Mouse (Mus musculus) kidney, embryonic 14.5 days (tissue): ENCODE results near the gene Kif27. TPM values are rescaled to one million over a fixed set of nuclear protein-coding genes. Genes with fewer than 3 reads are reported as not detected.
A peak's percentile ranks its signal among the peaks of the same experiment; 100 is the strongest.

ENCODE experiments used
- ATAC-seq: fragments of 200-750 bp; cut with Nextera tagmentation; 2 replicates; pipeline ENCODE4 v1.8.0; 2017; ENCODE audit warnings: moderate number of reproducible peaks, mild to moderate bottlenecking, moderate TSS enrichment, moderate library complexity; ENCODE audit not compliant: low FRiP score, low TSS enrichment
- H3K27ac ChIP-seq: fragments of 300-500 bp; sonication (generic); 2 replicates; pipeline ENCODE4 v1.5.1; 2014; ENCODE audit warnings: low read depth, mild to moderate bottlenecking, low read length, moderate library complexity, mixed read lengths
- H3K27me3 ChIP-seq: fragments of 300-500 bp; sonication (generic); 2 replicates; pipeline ENCODE4 v1.6.1; 2014; ENCODE audit warnings: mild to moderate bottlenecking, low read length; ENCODE audit not compliant: control insufficient read depth, insufficient read depth
- H3K36me3 ChIP-seq: fragments of 300-500 bp; sonication (generic); 2 replicates; pipeline ENCODE4 v1.6.1; 2014; ENCODE audit warnings: low read length, mixed read lengths; ENCODE audit not compliant: control insufficient read depth, insufficient read depth
- H3K4me1 ChIP-seq: fragments of 300-500 bp; sonication (generic); 2 replicates; pipeline ENCODE4 v1.6.1; 2014; ENCODE audit warnings: low read length, mixed read lengths; ENCODE audit not compliant: control insufficient read depth, insufficient read depth
- H3K4me2 ChIP-seq: fragments of 300-500 bp; sonication (generic); replicated peaks from 2 replicates; pipeline ENCODE4 v1.6.1; 2014; ENCODE audit warnings: low read depth, mild to moderate bottlenecking, low read length
- H3K4me3 ChIP-seq: fragments of 300-500 bp; sonication (generic); 2 replicates; pipeline ENCODE4 v1.5.1; 2014; ENCODE audit warnings: mild to moderate bottlenecking, low read length
- H3K9ac ChIP-seq: fragments of 300-500 bp; sonication (generic); 2 replicates; pipeline ENCODE4 v1.6.1; 2014; ENCODE audit warnings: low read depth, mild to moderate bottlenecking, low read length, moderate library complexity
- H3K9me3 ChIP-seq: fragments of 300-500 bp; sonication (generic); 2 replicates; pipeline ENCODE4 v1.6.1; 2016; ENCODE audit warnings: low read length; ENCODE audit not compliant: control insufficient read depth
- WGBS: fragments of 180-500 bp; shearing (Covaris S2); extraction: QIAGEN DNeasy Blood & Tissue Kit; methylation state at CpG from one replicate; pipeline ENCODE4 v1.1.7; 2014; 5-methylcytosine and 5-hydroxymethylcytosine counted together
- polyA plus RNA-seq: library from polyadenylated mRNA; unstranded; fragments of >200 nt; fragmentation: Nextera tagmentation; extraction: Ambion mirVana; gene quantifications from 2 replicates; pipeline ENCODE4 v1.2.1, GENCODE M21; 2014

Kif27 gene
- polyA plus RNA-seq, 1 experiment from 2014 or later, result 1.2 TPM

- Histone ChIP-seq H3K4me2 (no peak overlapping the region), H3K4me3 (no peak overlapping the region), H3K27me3 (no peaks in the 10 kb centered on the region), H3K9me3 (no peaks in the 10 kb centered on the region), H3K4me1 (0 out of 2 replicates have a peak, but pooled peaks cover 5% of the 10 kb centered on the region), H3K27ac (no peak overlapping the region), H3K36me3 (peaks cover 39% of the 10 kb centered on the region), H3K9ac (no peak overlapping the region)
- ATAC-seq, result no peak
- WGBS, result 84% methylated on average over 2 of the region's 2 CpGs
Measured at GRCm38 (mm10) chr13:58389324-58389951, 30.5 kb upstream of the Kif27 start.

GRCm38 (mm10) chr13:58388379-58388778, 29.5 kb upstream of the Kif27 start:
- no peak; the same call in 1 of the 2 replicates for ATAC-seq
- 52% methylated on average over 3 of the region's 3 CpGs for WGBS
- peaks cover 10% of the 10 kb centered on the region; the same call in 1 of the 2 replicates for H3K4me1 ChIP-seq

GRCm38 (mm10) chr13:58387948-58388347, 29.0 kb upstream of the Kif27 start:
- Histone ChIP-seq H3K27ac (no peak overlapping the region), H3K9me3 (no peaks in the 10 kb centered on the region), H3K4me3 (no peak overlapping the region), H3K4me1 (peaks cover 10% of the 10 kb centered on the region; the same call in 1 of the 2 replicates), H3K9ac (no peak overlapping the region), H3K27me3 (no peaks in the 10 kb centered on the region), H3K4me2 (no peak overlapping the region), H3K36me3 (peaks cover 24% of the 10 kb centered on the region)
- 14% methylated on average over 7 of the region's 7 CpGs for WGBS
- peak; percentile 25; the same call in 1 of the 2 replicates for ATAC-seq

More at GRCm38 (mm10) chr13:58388379-58388778, 29.5 kb upstream of the Kif27 start:
- no peak overlapping the region for H3K27ac ChIP-seq
- no peaks in the 10 kb centered on the region for H3K27me3 ChIP-seq
- peaks cover 28% of the 10 kb centered on the region for H3K36me3 ChIP-seq
- no peak overlapping the region for H3K4me3 ChIP-seq
- no peak overlapping the region for H3K9ac ChIP-seq
- H3K9me3 ChIP-seq, result no peaks in the 10 kb centered on the region
- no peak overlapping the region for H3K4me2 ChIP-seq

GRCm38 (mm10) chr13:58385547-58385920, 26.6 kb upstream of the Kif27 start:
- Histone ChIP-seq H3K4me2 (peak overlapping the region; percentile 96), H3K9ac (peak overlapping the region; percentile 80), H3K4me1 (peaks cover 10% of the 10 kb centered on the region; the same call in 1 of the 2 replicates), H3K36me3 (peaks cover 23% of the 10 kb centered on the region), H3K27me3 (no peaks in the 10 kb centered on the region), H3K4me3 (peak overlapping the region; percentile 80), H3K27ac (no peak overlapping the region; the same call in 1 of the 2 replicates), H3K9me3 (peaks cover 11% of the 10 kb centered on the region; the same call in 1 of the 2 replicates)
- 79% methylated on average over 7 of the region's 7 CpGs for WGBS
- no peak for ATAC-seq

GRCm38 (mm10) chr13:58384779-58385546, 26.0 kb upstream of the Kif27 start, which contains the start of gene 2210016F16Rik:
2210016F16Rik (minus strand) TSS chr13:58385225.
- Histone ChIP-seq H3K4me2 (peak within 1 kb of the TSS; percentile 96), H3K9ac (peak within 1 kb of the TSS; percentile 80), H3K36me3 (peaks cover 21% of the 10 kb centered on the region), H3K27me3 (no peaks in the 10 kb centered on the region), H3K9me3 (peaks cover 15% of the 10 kb centered on the region), H3K27ac (peak within 1 kb of the TSS; percentile 24; the same call in 1 of the 2 replicates), H3K4me1 (peaks cover 10% of the 10 kb centered on the region; the same call in 1 of the 2 replicates), H3K4me3 (peak within 1 kb of the TSS; percentile 80)
- ATAC-seq, result peak; percentile 77
- WGBS, result 3% methylated on average over 79 of the region's 80 CpGs

GRCm38 (mm10) chr13:58384371-58384770, 25.4 kb upstream of the Kif27 start:
- Histone ChIP-seq H3K4me1 (peaks cover 10% of the 10 kb centered on the region; the same call in 1 of the 2 replicates), H3K9ac (peak overlapping the region; percentile 80), H3K27ac (no peak overlapping the region), H3K4me3 (peak overlapping the region; percentile 80), H3K27me3 (no peaks in the 10 kb centered on the region), H3K9me3 (peaks cover 16% of the 10 kb centered on the region), H3K36me3 (peaks cover 20% of the 10 kb centered on the region), H3K4me2 (peak overlapping the region; percentile 96)
- ATAC-seq, result 0 out of 2 replicates have a peak, but pooled peaks have one; percentile 41
- WGBS, result 52% methylated on average over 11 of the region's 11 CpGs

- no peak for ATAC-seq
- no peaks in the 10 kb centered on the region; the same call in 1 of the 2 replicates for H3K9me3 ChIP-seq
- no peaks in the 10 kb centered on the region for H3K27me3 ChIP-seq
- no peaks in the 10 kb centered on the region for H3K36me3 ChIP-seq
- no peak overlapping the region for H3K27ac ChIP-seq
- H3K4me2 ChIP-seq, result no peak overlapping the region
- H3K4me3 ChIP-seq, result no peak overlapping the region
- 93% methylated on average over 2 of the region's 2 CpGs for WGBS
- H3K9ac ChIP-seq, result no peak overlapping the region
- no peaks in the 10 kb centered on the region for H3K4me1 ChIP-seq
Measured at GRCm38 (mm10) chr13:58373153-58373470, 14.2 kb upstream of the Kif27 start.

GRCm38 (mm10) chr13:58372278-58373152, 13.6 kb upstream of the Kif27 start:
- no peak for ATAC-seq
- H3K9ac ChIP-seq, result no peak overlapping the region
- no peak overlapping the region for H3K4me2 ChIP-seq
- H3K27me3 ChIP-seq, result no peaks in the 10 kb centered on the region
- WGBS, result 88% methylated on average over 5 of the region's 5 CpGs
- H3K4me3 ChIP-seq, result no peak overlapping the region
- no peaks in the 10 kb centered on the region for H3K4me1 ChIP-seq
- H3K27ac ChIP-seq, result no peak overlapping the region
- H3K9me3 ChIP-seq, result no peaks in the 10 kb centered on the region; the same call in 1 of the 2 replicates
- no peaks in the 10 kb centered on the region for H3K36me3 ChIP-seq
